Mouse (Mus musculus) heart, embryonic 16.5 days (tissue): ENCODE measurements at regions not wholly inside any gene's neighbourhood (a gene's known extent, or its start where the extent isn't known, plus 50 kb on each side); places are given as distances from the start of the nearest gene placed in this dataset.
"Not testable (repeated sequence)": the region's sequence is repeated elsewhere in the genome, so short reads cannot be mapped to it uniquely, and the experiment has no call there.

Experiments
- ATAC-seq: fragments of 200-750 bp; cut with Nextera tagmentation; replicated peaks from 2 replicates; pipeline ENCODE4 v1.8.0; 2017; ENCODE audit warnings: moderate number of reproducible peaks; ENCODE audit not compliant: insufficient read depth, low FRiP score; ENCODE audit errors: extremely low read depth
- H3K27ac ChIP-seq: fragments of 300-500 bp; sonication (generic); 2 replicates; pipeline ENCODE4 v1.5.1; 2014; ENCODE audit warnings: mild to moderate bottlenecking, low read length, control low read depth, moderate library complexity
- H3K27me3 ChIP-seq: fragments of 300-500 bp; sonication (generic); 2 replicates; pipeline ENCODE4 v1.6.1; 2014; ENCODE audit warnings: low read length, mixed read lengths; ENCODE audit not compliant: control insufficient read depth, insufficient read depth
- H3K36me3 ChIP-seq: fragments of 300-500 bp; sonication (generic); 2 replicates; pipeline ENCODE4 v1.6.1; 2014; ENCODE audit not compliant: control insufficient read depth, insufficient read depth
- H3K4me1 ChIP-seq: fragments of 300-500 bp; sonication (generic); 2 replicates; pipeline ENCODE4 v1.6.1; 2014; ENCODE audit warnings: low read length, mixed read lengths; ENCODE audit not compliant: control insufficient read depth, insufficient read depth
- H3K4me2 ChIP-seq: fragments of 300-500 bp; sonication (generic); 2 replicates; pipeline ENCODE4 v1.6.1; 2014; ENCODE audit warnings: low read depth, mild to moderate bottlenecking, control low read depth, low read length
- H3K4me3 ChIP-seq: fragments of 300-500 bp; sonication (generic); 2 replicates; pipeline ENCODE4 v1.5.1; 2014; ENCODE audit warnings: mild to moderate bottlenecking, control low read depth, low read length
- H3K9ac ChIP-seq: fragments of 300-500 bp; sonication (generic); 2 replicates; pipeline ENCODE4 v1.6.1; 2014; ENCODE audit warnings: low read length, control low read depth
- H3K9me3 ChIP-seq: fragments of 300-500 bp; sonication (generic); replicated peaks from 2 replicates; pipeline ENCODE4 v1.6.1; 2016; ENCODE audit warnings: low read length; ENCODE audit not compliant: control insufficient read depth
- WGBS: fragments of 180-500 bp; shearing (Covaris S2); extraction: QIAGEN DNeasy Blood & Tissue Kit; methylation state at CpG from one replicate; pipeline ENCODE4 v1.1.7; 2014; 5-methylcytosine and 5-hydroxymethylcytosine counted together

- H3K4me3 ChIP-seq: no peak overlapping the region
- H3K4me1 ChIP-seq: no peaks in the 10 kb centered on the region
- no peak overlapping the region for H3K27ac ChIP-seq
- no peak for ATAC-seq
- H3K36me3 ChIP-seq: no peaks in the 10 kb centered on the region
- H3K9me3 ChIP-seq: no peaks in the 10 kb centered on the region
- H3K9ac ChIP-seq: no peak overlapping the region
- H3K4me2 ChIP-seq: no peak overlapping the region
- H3K27me3 ChIP-seq: no peaks in the 10 kb centered on the region
- 51% methylated on average over 4 of the region's 4 CpGs for WGBS
Measured at GRCm38 (mm10) chr7:118320307-118320706, 76.8 kb upstream of the Smg1 start.

- 56% methylated on average over 12 of the region's 12 CpGs for WGBS
- no peak for ATAC-seq
Measured at GRCm38 (mm10) chr7:118318432-118319135, 75.1 kb upstream of the Smg1 start.

GRCm38 (mm10) chr7:118314886-118315285 is 71.4 kb upstream of the Smg1 start:
- not testable (repeated sequence) for H3K27ac ChIP-seq, H3K4me2 ChIP-seq, H3K4me1 ChIP-seq, H3K36me3 ChIP-seq, H3K27me3 ChIP-seq, ATAC-seq, H3K9me3 ChIP-seq, H3K9ac ChIP-seq, H3K4me3 ChIP-seq
- 64% methylated on average over 10 of the region's 10 CpGs for WGBS

More at GRCm38 (mm10) chr7:118318432-118319135, 75.1 kb upstream of the Smg1 start:
- H3K4me1 ChIP-seq: no peaks in the 10 kb centered on the region
- no peak overlapping the region for H3K27ac ChIP-seq
- no peaks in the 10 kb centered on the region for H3K9me3 ChIP-seq
- no peak overlapping the region for H3K4me2 ChIP-seq
- H3K4me3 ChIP-seq: no peak overlapping the region
- no peaks in the 10 kb centered on the region for H3K27me3 ChIP-seq
- H3K9ac ChIP-seq: no peak overlapping the region
- no peaks in the 10 kb centered on the region for H3K36me3 ChIP-seq

DNA sequence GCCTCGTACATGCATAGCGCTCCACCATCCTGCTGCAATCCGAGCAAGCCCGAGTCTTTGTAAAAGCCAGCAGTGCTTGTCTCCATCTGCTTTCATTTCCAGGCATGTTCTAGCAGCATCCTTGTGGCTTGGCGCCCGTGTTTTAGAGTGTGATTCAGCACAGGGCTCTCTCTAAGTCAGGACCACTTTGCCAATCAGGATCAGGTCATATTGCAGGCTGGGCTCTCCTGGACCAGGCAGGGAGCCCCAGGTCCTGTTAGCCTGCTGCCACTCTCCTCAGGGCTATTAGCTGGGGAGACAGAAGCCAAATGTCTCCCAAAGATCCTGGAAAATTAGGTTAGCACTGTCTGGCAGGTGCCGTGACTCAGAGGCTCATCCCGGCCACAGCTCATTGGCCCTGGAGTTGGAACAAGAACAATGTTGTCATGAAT is 70.8 kb upstream of the Smg1 start:
- H3K27me3 ChIP-seq: no peaks in the 10 kb centered on the region
- H3K4me1 ChIP-seq: no peaks in the 10 kb centered on the region
- no peak overlapping the region for H3K4me2 ChIP-seq
- H3K9ac ChIP-seq: no peak overlapping the region
- no peak overlapping the region for H3K27ac ChIP-seq
- WGBS: 79% methylated on average over 8 of the region's 8 CpGs
- H3K4me3 ChIP-seq: no peak overlapping the region
- no peaks in the 10 kb centered on the region for H3K9me3 ChIP-seq
- H3K36me3 ChIP-seq: no peaks in the 10 kb centered on the region
- ATAC-seq: no peak

- Histone ChIP-seq H3K9ac (no peak overlapping the region), H3K27ac (no peak overlapping the region)
- WGBS: 62% methylated on average over 8 of the region's 8 CpGs
Measured at GRCm38 (mm10) chr7:118313818-118314217, 70.3 kb upstream of the Smg1 start.

DNA sequence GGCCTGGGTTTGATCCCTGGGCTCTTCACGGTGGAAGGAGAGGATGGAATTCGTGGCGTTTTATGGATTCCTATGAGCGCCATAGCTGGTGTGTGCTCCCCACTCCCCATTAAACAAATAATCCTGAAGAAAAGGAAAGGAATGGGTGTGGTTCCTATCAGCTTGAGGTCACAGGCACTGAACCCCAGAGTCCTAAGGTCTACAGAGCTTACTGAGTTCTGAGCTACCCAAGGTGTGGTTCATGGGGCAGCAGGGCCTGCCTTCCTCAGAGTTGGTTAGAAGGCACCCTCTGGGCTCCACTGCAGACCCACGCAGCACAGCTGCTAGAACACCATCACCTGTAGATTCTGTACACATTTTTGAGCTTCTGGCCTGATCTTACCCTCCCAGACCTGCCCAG is 66.3 kb upstream of the Smg1 start:
- Histone ChIP-seq H3K4me3 (no peak overlapping the region), H3K9me3 (no peaks in the 10 kb centered on the region), H3K4me2 (no peak overlapping the region), H3K36me3 (no peaks in the 10 kb centered on the region), H3K4me1 (no peaks in the 10 kb centered on the region), H3K27ac (no peak overlapping the region), H3K9ac (no peak overlapping the region), H3K27me3 (no peaks in the 10 kb centered on the region)
- no peak for ATAC-seq
- WGBS: 72% methylated on average over 5 of the region's 5 CpGs

More at GRCm38 (mm10) chr7:118313818-118314217, 70.3 kb upstream of the Smg1 start:
- Histone ChIP-seq H3K9me3 (no peaks in the 10 kb centered on the region), H3K27me3 (no peaks in the 10 kb centered on the region), H3K4me1 (no peaks in the 10 kb centered on the region), H3K36me3 (no peaks in the 10 kb centered on the region), H3K4me2 (no peak overlapping the region), H3K4me3 (no peak overlapping the region)
- ATAC-seq: no peak

DNA sequence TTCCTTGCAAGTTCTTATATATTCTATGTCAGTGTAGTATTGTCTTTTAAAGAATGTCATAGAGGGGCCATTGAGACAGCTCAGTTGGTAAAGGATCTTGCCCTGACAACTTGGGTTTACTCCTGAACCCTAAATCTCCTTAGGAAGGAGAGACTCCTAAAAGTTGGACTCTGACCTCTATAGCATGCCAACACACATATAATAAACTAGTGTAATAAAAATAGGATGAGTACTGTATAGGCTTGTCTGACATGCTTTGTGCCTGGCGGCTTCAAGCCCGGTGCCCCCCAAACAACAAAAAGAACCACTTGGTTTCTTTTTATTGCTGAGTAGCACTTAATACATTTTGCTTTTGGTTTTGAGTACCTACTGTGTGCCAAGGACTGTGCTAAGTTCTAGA is 65.4 kb upstream of the Smg1 start:
- 89% methylated on average over 2 of the region's 2 CpGs for WGBS
- Histone ChIP-seq H3K9ac (no peak overlapping the region), H3K4me3 (no peak overlapping the region), H3K4me1 (no peaks in the 10 kb centered on the region), H3K9me3 (no peaks in the 10 kb centered on the region), H3K27ac (no peak overlapping the region), H3K4me2 (no peak overlapping the region), H3K27me3 (no peaks in the 10 kb centered on the region), H3K36me3 (no peaks in the 10 kb centered on the region)
- ATAC-seq: no peak

DNA sequence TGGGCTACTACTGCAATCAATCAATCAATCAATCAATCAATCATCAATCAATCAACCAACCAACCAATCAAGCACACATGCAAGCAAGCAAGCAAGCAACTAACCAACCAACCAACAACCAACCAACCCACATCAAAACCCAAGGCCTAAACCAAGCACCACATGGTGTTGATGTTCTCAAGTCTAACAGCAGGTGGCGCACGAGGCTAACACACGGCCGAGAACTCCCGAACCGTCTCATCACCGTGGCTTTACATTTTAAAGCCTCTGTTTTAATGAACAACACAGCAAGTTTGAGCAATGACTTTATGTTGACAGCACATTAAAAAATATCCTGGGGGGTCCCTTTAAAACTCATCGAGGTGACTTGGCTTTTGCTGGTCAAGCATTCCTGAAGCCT is 61.3 kb upstream of the Smg1 start:
- Histone ChIP-seq H3K4me2 (peak overlapping the region; percentile 38), H3K27me3 (no peaks in the 10 kb centered on the region), H3K9me3 (no peaks in the 10 kb centered on the region), H3K4me3 (no peak overlapping the region), H3K27ac (no peak overlapping the region), H3K36me3 (no peaks in the 10 kb centered on the region), H3K9ac (no peak overlapping the region), H3K4me1 (no peaks in the 10 kb centered on the region)
- ATAC-seq: no peak
- 0% methylated on average over 8 of the region's 8 CpGs for WGBS

GRCm38 (mm10) chr7:118304338-118304737 is 60.9 kb upstream of the Smg1 start:
- Histone ChIP-seq H3K27ac (no peak overlapping the region), H3K9me3 (no peaks in the 10 kb centered on the region), H3K4me1 (no peaks in the 10 kb centered on the region), H3K4me3 (no peak overlapping the region), H3K9ac (no peak overlapping the region), H3K4me2 (no peak overlapping the region), H3K36me3 (no peaks in the 10 kb centered on the region), H3K27me3 (no peaks in the 10 kb centered on the region)
- no peak for ATAC-seq
- WGBS: 52% methylated on average over 2 of the region's 2 CpGs
